Mouse (Mus musculus) forebrain, embryonic 10.5 days (tissue): ENCODE results near the gene Acrbp. TPM values are rescaled to one million over a fixed set of nuclear protein-coding genes. Genes with fewer than 3 reads are reported as not detected.
A peak's percentile ranks its signal among the peaks of the same experiment; 100 is the strongest.

Experiments
- DNase-seq: peaks from one replicate; pipeline ENCODE4 v3.0.0-alpha.2; 2017; ENCODE audit warnings: low spot score; ENCODE audit errors: extremely low spot score
- H3K27ac ChIP-seq: fragments of 300-500 bp; sonication (generic); 2 replicates; pipeline ENCODE4 v1.5.1; 2016; ENCODE audit warnings: mild to moderate bottlenecking
- H3K27me3 ChIP-seq: fragments of 300-500 bp; sonication (generic); 2 replicates; pipeline ENCODE4 v1.6.1; 2016; ENCODE audit warnings: mild to moderate bottlenecking; ENCODE audit not compliant: poor library complexity, severe bottlenecking
- H3K36me3 ChIP-seq: fragments of 300-500 bp; sonication (generic); replicated peaks from 2 replicates; pipeline ENCODE4 v1.6.1; 2016; ENCODE audit warnings: mild to moderate bottlenecking, moderate library complexity
- H3K4me1 ChIP-seq: fragments of 300-500 bp; sonication (generic); 2 replicates; pipeline ENCODE4 v1.6.1; 2016
- H3K4me3 ChIP-seq: fragments of 300-500 bp; sonication (generic); 2 replicates; pipeline ENCODE4 v1.5.1; 2016; ENCODE audit warnings: mild to moderate bottlenecking, moderate library complexity
- H3K9me3 ChIP-seq: fragments of 300-500 bp; sonication (generic); 2 replicates; pipeline ENCODE4 v1.6.1; 2016; ENCODE audit warnings: mild to moderate bottlenecking, moderate library complexity
- WGBS: fragments of 180-500 bp; shearing (Covaris S2); methylation state at CpG from one replicate; pipeline ENCODE4 v1.1.7; 2016; 5-methylcytosine and 5-hydroxymethylcytosine counted together
- polyA plus RNA-seq: library from polyadenylated mRNA; unstranded; fragments of >200 nt; fragmentation: Nextera tagmentation; extraction: Ambion mirVana; gene quantifications from 2 replicates; pipeline ENCODE4 v1.2.1, GENCODE M21; 2016

The Acrbp gene
- polyA plus RNA-seq, 1 experiment from 2014 or later: 12.8 TPM

DNA sequence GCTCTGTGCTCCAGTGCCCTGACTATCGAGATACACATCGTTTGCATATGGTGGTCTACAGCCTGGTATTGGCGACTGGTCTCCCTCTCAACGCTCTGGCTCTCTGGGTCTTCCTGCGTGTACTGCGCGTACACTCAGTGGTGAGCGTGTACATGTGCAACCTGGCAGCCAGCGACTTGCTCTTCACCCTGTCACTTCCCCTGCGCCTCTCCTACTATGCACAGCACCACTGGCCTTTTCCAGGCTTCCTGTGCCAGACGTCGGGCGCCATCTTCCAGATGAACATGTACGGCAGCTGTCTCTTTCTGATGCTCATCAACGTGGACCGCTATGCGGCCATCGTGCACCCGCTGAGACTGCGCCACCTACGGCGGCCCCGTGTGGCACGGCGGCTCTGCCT, 31.9 kb downstream of the Acrbp start:
- Histone ChIP-seq H3K4me3 (peak overlapping the region; percentile 54), H3K36me3 (no peaks in the 10 kb centered on the region), H3K27me3 (peaks cover 34% of the 10 kb centered on the region), H3K4me1 (peaks cover 24% of the 10 kb centered on the region), H3K9me3 (no peaks in the 10 kb centered on the region), H3K27ac (peak overlapping the region; percentile 86)
- DNase-seq: no peak
- WGBS: 28% methylated on average over 25 of the region's 25 CpGs

DNA sequence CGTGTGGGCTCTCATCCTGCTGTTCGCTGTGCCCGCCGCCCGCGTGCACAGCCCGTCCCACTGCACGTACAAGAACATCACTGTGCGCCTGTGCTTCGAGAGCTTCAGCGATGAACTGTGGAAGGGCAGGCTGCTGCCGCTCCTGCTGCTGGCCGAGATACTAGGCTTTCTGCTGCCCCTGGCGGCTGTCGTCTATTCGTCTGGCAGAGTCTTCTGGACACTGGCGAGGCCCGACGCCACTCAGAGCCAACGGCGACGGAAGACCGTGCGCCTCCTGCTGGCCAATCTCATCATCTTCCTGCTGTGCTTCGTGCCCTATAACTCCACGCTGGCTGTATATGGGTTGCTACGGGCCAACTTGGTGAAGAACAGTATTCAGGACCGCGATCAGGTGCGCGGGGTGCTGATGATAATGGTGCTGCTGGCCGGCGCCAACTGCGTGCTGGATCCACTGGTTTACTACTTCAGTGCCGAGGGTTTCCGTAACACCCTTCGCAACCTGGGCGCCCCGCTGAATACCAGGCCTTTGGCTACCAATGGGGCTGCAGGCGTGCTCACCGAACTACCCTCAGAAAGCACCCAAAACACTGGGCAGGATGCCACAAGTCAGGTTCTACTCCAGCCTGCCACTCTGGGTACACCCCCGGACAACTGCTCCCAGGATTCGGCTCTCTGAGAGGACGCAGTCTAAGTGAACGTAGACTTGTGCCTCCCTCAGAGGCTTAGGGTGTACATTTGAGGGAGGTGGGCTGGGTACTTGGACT, 32.5 kb downstream of the Acrbp start:
- Histone ChIP-seq H3K4me1 (peaks cover 24% of the 10 kb centered on the region), H3K4me3 (peak overlapping the region; percentile 54), H3K36me3 (no peaks in the 10 kb centered on the region), H3K27me3 (peaks cover 34% of the 10 kb centered on the region), H3K9me3 (no peaks in the 10 kb centered on the region), H3K27ac (peak overlapping the region; percentile 86)
- DNase-seq: peak; percentile 91
- WGBS: 22% methylated on average over 45 of the region's 45 CpGs

DNA sequence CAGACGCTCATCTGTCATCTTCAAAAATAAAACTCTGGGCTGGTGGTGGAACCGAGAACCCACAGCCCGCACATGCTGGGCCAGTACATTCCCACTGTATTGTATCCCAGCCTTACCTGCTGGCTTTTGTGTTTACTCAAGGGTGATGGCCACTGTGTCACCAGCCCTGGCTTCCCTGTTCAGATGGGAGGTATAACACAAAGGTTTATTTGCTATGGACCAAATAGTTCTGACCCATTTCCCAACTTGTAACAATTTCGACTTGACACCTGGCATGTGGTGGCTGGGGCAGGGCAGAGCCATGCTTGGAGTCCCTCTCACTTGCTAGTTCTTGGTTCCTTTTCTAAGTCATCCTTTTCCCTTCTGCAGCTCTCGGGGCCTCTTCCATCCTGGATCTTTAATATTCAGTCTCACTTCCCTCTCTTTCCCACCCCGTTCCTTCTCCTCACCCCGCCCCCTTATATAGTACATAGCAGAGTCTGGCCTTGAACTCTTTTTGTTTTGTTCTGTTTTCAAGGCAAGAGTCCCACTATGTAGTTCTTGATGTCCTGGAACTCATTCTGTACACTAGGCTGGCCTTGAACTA, 33.4 kb downstream of the Acrbp start:
- Histone ChIP-seq H3K4me3 (no peak overlapping the region), H3K27me3 (peaks cover 34% of the 10 kb centered on the region), H3K36me3 (no peaks in the 10 kb centered on the region), H3K9me3 (no peaks in the 10 kb centered on the region), H3K27ac (no peak overlapping the region), H3K4me1 (peaks cover 25% of the 10 kb centered on the region)
- no peak for DNase-seq
- WGBS: 91% methylated on average over 7 of the region's 7 CpGs

DNA sequence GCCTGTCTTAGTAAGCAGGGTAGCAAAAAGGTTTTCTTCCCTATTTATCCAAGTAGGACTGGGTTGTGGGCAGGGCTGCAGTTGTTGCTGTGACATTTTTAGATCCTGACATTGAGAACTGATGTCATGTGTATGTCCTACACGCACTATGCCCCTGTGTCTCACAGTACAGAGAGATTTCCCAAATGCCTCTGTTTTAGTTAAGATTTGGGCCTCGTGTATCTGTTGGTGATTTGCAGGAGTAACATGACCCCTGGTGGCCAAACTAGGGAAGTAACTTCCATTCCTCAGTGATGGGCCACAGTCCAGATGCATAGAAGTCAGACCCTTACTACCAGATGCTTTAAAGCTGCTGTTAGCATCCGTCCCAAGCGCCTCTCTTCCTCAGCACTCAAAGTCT, 34.9 kb downstream of the Acrbp start:
- DNase-seq: peak; percentile 58
- WGBS: 8% methylated on average over 4 of the region's 4 CpGs

DNA sequence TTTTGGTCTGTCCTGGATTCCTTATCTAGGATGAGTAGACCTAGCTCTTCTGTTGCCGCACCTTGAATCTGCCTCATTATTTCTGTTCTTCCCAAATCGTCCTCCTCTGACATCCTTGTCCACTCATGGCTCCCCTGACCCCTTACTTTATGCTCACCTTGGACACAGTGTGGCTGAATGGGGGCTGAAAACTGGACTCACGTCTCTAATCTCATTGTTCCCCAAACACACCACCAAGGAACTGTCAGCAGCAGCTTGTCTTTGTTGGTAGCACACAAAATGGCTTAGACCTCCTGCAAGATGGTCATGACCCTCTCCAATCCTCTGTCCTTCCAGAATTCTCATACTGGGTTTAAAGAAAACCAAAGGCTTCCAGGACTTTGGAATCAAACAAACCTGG, 38.4 kb downstream of the Acrbp start:
- H3K4me3 ChIP-seq: no peak overlapping the region
- peaks cover 46% of the 10 kb centered on the region for H3K4me1 ChIP-seq
- peak overlapping the region; percentile 92 for H3K27ac ChIP-seq
- no peaks in the 10 kb centered on the region for H3K9me3 ChIP-seq
- peaks cover 5% of the 10 kb centered on the region; the same call in 1 of the 2 replicates for H3K27me3 ChIP-seq
- no peaks in the 10 kb centered on the region for H3K36me3 ChIP-seq
- DNase-seq: no peak
- WGBS: 82% methylated on average over 3 of the region's 3 CpGs

More for the DNA sequence above, 34.9 kb downstream of the Acrbp start:
- H3K9me3 ChIP-seq: no peaks in the 10 kb centered on the region
- peaks cover 34% of the 10 kb centered on the region for H3K27me3 ChIP-seq
- H3K36me3 ChIP-seq: no peaks in the 10 kb centered on the region
- peak overlapping the region; percentile 48 for H3K27ac ChIP-seq
- H3K4me3 ChIP-seq: no peak overlapping the region
- H3K4me1 ChIP-seq: peaks cover 40% of the 10 kb centered on the region

DNA sequence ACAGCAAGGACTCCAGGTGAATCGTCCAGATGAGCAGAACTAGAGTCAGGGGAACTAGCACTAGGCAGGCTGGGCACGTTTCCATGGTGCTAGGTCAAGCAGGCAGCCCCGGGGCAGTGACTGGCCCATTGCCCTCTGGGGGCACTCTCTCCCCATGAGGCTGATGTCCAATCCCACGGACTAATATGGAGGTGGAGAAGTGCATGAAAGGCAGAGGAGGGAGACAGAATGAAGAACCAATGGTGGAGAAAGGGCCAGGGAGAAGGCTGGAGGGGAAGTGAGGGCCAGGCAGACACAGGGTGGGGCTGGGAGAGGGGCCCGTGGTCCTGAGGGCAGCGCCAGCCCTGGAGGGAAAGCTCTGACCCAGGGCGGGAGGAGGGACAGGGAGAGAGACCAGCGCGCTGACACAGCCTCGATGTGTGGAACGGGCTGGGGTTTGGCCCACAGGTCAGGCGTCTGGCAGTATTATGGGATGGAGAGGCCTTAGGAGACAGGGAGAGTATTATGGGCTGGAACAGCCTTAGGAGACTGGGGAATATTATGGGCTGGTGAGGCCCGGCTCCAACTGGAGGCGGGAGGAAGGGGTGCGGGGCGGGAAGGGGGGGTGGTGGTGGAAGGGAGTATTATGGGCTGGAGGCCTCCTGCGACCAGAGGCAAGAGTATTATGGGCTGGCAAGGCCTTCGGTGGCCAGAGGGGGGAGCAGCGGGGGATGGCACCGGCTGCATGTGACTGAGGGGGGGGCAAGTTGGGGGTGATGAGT, 39.3 kb downstream of the Acrbp start:
- Histone ChIP-seq H3K4me3 (peak overlapping the region; percentile 42), H3K9me3 (no peaks in the 10 kb centered on the region), H3K4me1 (peaks cover 41% of the 10 kb centered on the region), H3K27ac (peak overlapping the region; percentile 92), H3K27me3 (no peaks in the 10 kb centered on the region), H3K36me3 (no peaks in the 10 kb centered on the region)
- WGBS: under 1% methylated on average over 20 of the region's 20 CpGs
- peak; percentile 88 for DNase-seq

DNA sequence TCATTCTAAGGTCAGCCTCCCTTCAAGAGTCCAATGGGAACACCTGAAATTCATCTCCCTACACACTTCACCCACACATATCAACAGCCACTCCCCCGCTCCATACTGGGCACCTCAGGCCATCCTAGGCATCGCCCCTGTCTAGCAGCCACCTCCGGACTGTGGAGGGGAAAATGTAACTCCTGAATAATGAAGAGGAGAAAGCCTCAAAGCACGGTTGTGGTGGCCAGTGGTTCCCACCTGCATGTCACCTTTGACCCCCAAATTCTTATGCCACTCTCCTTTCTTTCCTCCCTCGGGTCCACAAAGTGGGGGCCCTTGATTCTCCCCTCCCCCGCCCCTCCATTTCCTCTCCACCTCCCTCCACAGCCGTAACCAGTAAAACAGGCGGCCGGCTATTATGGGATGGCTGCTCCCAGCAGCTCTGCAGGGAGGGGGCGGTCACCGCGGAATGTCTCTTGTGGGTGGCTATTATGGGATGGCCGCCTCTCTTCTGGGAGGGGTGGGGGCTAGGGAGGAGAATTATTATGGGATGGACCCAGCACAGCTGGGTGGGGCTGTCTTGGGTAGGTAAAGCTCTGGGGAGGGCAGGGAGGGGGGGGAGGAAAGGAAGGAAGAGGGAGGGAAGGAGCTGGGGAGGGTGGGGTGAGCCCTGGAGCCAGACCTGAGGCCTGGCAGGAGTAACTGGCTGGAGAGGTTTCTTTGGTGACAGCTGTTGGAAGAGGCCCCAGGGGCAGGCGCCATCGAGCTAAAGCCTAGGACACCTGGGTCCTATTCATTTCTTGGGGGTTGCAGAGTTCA, 40.2 kb downstream of the Acrbp start:
- Histone ChIP-seq H3K4me1 (peaks cover 34% of the 10 kb centered on the region), H3K27ac (peak overlapping the region; percentile 92), H3K4me3 (peak overlapping the region; percentile 42), H3K27me3 (no peaks in the 10 kb centered on the region), H3K36me3 (no peaks in the 10 kb centered on the region), H3K9me3 (no peaks in the 10 kb centered on the region)
- DNase-seq: peak; percentile 74
- 4% methylated on average over 15 of the region's 15 CpGs for WGBS

DNA sequence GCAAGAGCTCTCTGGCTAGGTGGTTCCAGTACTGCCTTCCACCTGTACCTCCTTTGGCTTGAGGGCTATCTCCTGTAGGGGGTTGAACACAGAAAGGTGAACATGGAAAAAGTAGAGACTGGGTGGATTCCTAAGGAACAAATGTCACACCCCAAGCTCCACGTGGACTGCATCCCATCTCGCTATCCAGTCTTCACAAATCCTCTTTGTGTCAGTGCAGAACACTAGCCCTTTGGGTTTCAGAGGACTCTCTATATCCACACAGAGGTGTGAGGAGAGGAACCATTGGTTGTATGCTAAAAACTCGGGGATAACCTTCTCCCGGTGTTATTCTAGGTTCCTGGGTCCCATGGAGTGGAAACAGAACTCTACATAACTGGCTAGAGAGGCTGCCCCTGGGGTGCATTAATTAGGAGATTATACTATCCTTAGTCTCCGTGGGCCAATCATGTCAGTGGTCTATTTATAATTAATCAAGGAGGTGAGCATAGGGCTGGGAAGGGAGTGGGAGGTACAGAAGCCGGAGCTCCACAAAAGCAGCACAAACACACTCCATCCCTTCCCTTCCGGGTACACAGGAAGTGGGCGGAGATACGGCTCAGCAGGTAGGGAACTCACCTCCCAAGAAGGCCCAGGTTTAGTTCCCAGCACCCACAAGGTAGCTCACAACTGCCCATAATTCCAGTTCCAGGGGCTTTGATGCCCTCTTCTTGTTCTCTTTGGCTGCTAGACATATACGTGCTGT, 41.0 kb downstream of the Acrbp start:
- Histone ChIP-seq H3K27ac (peak overlapping the region; percentile 92), H3K4me3 (peak overlapping the region; percentile 42), H3K9me3 (no peaks in the 10 kb centered on the region), H3K36me3 (no peaks in the 10 kb centered on the region), H3K4me1 (peaks cover 42% of the 10 kb centered on the region), H3K27me3 (no peaks in the 10 kb centered on the region)
- 54% methylated on average over 10 of the region's 10 CpGs for WGBS
- no peak for DNase-seq

DNA sequence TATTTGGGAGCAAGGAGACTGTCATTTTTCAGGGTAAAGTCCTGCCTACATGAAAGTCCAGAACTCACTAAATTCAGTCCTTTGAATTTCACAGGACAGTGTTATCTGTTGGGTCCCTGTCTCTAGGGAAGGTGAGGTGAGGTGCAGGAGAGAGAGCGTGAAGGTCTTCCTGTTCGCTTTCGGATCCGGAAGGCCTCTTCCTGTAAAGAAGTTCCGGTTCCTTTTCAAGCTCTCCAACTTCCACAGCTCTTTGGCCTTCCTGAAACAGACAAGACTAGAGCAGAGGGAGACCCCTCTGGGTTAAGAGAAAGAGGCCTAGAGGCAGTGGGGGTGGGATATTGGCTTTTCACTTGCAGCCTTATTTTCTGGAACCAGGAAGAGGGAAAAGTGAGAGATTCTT, 42.9 kb downstream of the Acrbp start:
- 94% methylated on average over 5 of the region's 5 CpGs for WGBS
- DNase-seq: no peak
- H3K4me1 ChIP-seq: peaks cover 55% of the 10 kb centered on the region
- H3K4me3 ChIP-seq: no peak overlapping the region
- peaks cover under 1% of the 10 kb centered on the region; the same call in 1 of the 2 replicates for H3K36me3 ChIP-seq
- 0 out of 2 replicates have a peak overlapping the region, but pooled peaks have one; percentile 6 for H3K27ac ChIP-seq
- H3K27me3 ChIP-seq: no peaks in the 10 kb centered on the region
- no peaks in the 10 kb centered on the region for H3K9me3 ChIP-seq

DNA sequence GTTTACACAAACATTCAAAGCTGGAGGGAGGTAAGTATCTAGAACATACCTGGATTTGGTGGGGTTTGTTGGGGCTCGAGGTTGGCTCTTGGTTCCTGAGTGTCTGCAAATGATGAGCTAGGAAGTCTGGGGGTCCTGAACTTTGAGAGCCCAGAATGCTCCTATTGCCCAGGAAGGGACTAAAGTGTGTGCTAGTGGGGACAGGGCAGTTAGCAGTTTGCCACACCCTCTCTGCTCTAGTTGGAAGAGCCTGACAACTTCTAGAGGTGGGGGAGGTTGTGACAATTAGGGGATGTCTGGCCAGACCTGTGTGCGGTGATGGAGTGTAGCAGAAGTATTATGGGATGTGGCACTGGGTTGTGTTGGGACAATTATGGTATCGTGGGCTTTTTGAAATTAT, 45.4 kb downstream of the Acrbp start:
- H3K27ac ChIP-seq: peak overlapping the region; percentile 97; the same call in 1 of the 2 replicates
- no peak for DNase-seq

DNA sequence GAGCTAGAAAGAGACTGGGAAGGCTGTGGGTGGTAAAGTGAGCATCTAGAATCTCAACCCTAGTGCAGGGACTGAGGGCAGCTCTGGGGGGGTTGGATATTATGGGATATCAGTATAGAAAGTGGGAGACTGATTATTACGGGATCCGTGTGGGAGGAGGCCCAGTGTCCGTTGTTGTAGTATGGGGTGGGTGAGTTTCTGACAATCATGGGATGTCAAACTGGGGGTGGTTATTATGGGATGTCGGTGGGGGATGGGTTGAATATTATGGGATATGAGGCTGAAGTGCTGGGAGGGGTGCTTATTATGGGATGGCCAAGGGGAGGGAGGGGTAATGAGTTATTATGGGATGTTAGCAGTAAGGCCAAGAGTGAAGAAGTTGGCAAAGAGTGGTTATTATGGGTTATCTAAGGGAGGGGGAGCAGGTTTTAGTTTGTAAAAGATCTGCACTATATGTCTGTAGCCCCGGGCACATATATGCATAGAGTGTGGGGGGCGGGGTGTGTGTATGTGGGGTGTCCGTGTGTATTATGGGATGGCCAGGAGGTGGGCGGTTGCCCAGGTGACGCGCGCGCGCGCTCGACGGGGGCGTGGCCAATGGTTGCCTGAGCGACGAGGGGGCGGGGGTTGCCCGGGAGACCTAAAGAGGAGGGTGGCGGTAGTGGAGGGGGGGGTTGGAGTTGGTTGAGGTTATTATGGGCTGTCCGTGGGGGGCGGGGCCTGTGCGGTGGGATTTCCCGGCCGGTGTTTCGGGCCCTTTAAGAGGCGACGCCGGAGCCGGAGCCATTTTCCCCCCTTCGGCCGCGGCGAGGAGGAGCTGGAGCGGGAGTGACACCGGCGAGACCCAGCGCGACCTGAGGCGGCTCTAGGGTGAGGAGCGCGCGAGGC, 46.1 kb downstream of the Acrbp start, which contains the start of gene Chd4:
TSS of gene Chd4 (plus strand) at position 591 of the 888 bp plus-strand sequence.
- no peaks in the 10 kb centered on the region for H3K27me3 ChIP-seq
- H3K27ac ChIP-seq: peak within 1 kb of the TSS; percentile 97
- H3K36me3 ChIP-seq: peaks cover 33% of the 10 kb centered on the region
- WGBS: 5% methylated on average over 45 of the region's 45 CpGs
- H3K9me3 ChIP-seq: no peaks in the 10 kb centered on the region
- H3K4me3 ChIP-seq: peak within 1 kb of the TSS; percentile 100
- H3K4me1 ChIP-seq: peaks cover 59% of the 10 kb centered on the region
- peak; percentile 93 for DNase-seq

More for the DNA sequence above, 45.4 kb downstream of the Acrbp start:
- Histone ChIP-seq H3K4me1 (peaks cover 59% of the 10 kb centered on the region), H3K4me3 (0 out of 2 replicates have a peak overlapping the region, but pooled peaks have one; percentile 100), H3K9me3 (no peaks in the 10 kb centered on the region), H3K36me3 (peaks cover 25% of the 10 kb centered on the region), H3K27me3 (no peaks in the 10 kb centered on the region)
- 77% methylated on average over 3 of the region's 3 CpGs for WGBS
